Mouse (Mus musculus): ENCODE measurements around the gene Gpr152. TPM values are rescaled to one million over a fixed set of nuclear protein-coding genes. Genes with fewer than 3 reads are reported as not detected.

Gene Gpr152
- polyA plus RNA-seq, 1 experiment from 2014 or later, result not detected

- Histone ChIP-seq H3K4me1 (replicated peaks) (peaks cover 47% of the 10 kb centered on the region), H3K9ac (no peak overlapping the region), H3K9me3 (replicated peaks) (no peaks in the 10 kb centered on the region), H3K27ac (replicated peaks) (no peak overlapping the region), H3K4me2 (no peak overlapping the region), H3K36me3 (replicated peaks) (no peaks in the 10 kb centered on the region), H3K27me3 (peaks cover 18% of the 10 kb centered on the region), H3K4me3 (replicated peaks) (no peak overlapping the region)
- 56% methylated on average over 11 of the region's 11 CpGs for WGBS (ENCODE audit: insufficient replicate concordance)
- no peak for ATAC-seq (ENCODE audit: insufficient read depth)
Measured at GRCm38 (mm10) chr19:4172925-4173324, 33.3 kb downstream of the Gpr152 start.

- Histone ChIP-seq H3K36me3 (replicated peaks) (no peaks in the 10 kb centered on the region), H3K4me2 (peak within 1 kb of the TSS; percentile 27; the same call in 1 of the 2 replicates), H3K27me3 (peaks cover 18% of the 10 kb centered on the region), H3K9me3 (replicated peaks) (no peaks in the 10 kb centered on the region), H3K4me1 (replicated peaks) (peaks cover 30% of the 10 kb centered on the region), H3K9ac (no peak within 1 kb of the TSS), H3K4me3 (replicated peaks) (no peak within 1 kb of the TSS), H3K27ac (replicated peaks) (no peak within 1 kb of the TSS)
- 19% methylated on average over 11 of the region's 11 CpGs for WGBS (ENCODE audit: insufficient replicate concordance)
- ATAC-seq (ENCODE audit: insufficient read depth), result no peak
Measured at GRCm38 (mm10) chr19:4175368-4175947, 35.9 kb downstream of the Gpr152 start, which contains the start of gene Carns1. Carns1 (minus strand) TSS chr19:4175479.

- H3K4me2 ChIP-seq, result no peak overlapping the region
- H3K27me3 ChIP-seq, result peaks cover 8% of the 10 kb centered on the region
- no peak overlapping the region for H3K9ac ChIP-seq
- no peak overlapping the region for H3K27ac ChIP-seq (replicated peaks)
- H3K4me3 ChIP-seq (replicated peaks), result no peak overlapping the region
- no peaks in the 10 kb centered on the region for H3K9me3 ChIP-seq (replicated peaks)
- H3K36me3 ChIP-seq (replicated peaks), result no peaks in the 10 kb centered on the region
- H3K4me1 ChIP-seq (replicated peaks), result peaks cover 34% of the 10 kb centered on the region
- WGBS (ENCODE audit: insufficient replicate concordance), result 62% methylated on average over 7 of the region's 7 CpGs
- no peak for ATAC-seq (ENCODE audit: insufficient read depth)
Measured at GRCm38 (mm10) chr19:4180411-4180810, 40.8 kb downstream of the Gpr152 start.

GRCm38 (mm10) chr19:4181892-4182291, 42.3 kb downstream of the Gpr152 start:
- Histone ChIP-seq H3K9ac (no peak overlapping the region), H3K4me3 (replicated peaks) (no peak overlapping the region), H3K9me3 (replicated peaks) (no peaks in the 10 kb centered on the region), H3K36me3 (replicated peaks) (no peaks in the 10 kb centered on the region), H3K27me3 (no peaks in the 10 kb centered on the region; the same call in 1 of the 2 replicates), H3K4me2 (no peak overlapping the region), H3K27ac (replicated peaks) (no peak overlapping the region), H3K4me1 (replicated peaks) (peaks cover 34% of the 10 kb centered on the region)
- 40% methylated on average over 3 of the region's 3 CpGs for WGBS (ENCODE audit: insufficient replicate concordance)
- no peak for ATAC-seq (ENCODE audit: insufficient read depth)

- Histone ChIP-seq H3K4me1 (replicated peaks) (peaks cover 38% of the 10 kb centered on the region), H3K4me3 (replicated peaks) (no peak overlapping the region), H3K4me2 (no peak overlapping the region), H3K27me3 (no peaks in the 10 kb centered on the region; the same call in 1 of the 2 replicates), H3K36me3 (replicated peaks) (no peaks in the 10 kb centered on the region), H3K9me3 (replicated peaks) (no peaks in the 10 kb centered on the region), H3K27ac (replicated peaks) (no peak overlapping the region), H3K9ac (no peak overlapping the region)
- ATAC-seq (ENCODE audit: insufficient read depth), result no peak
- WGBS (ENCODE audit: insufficient replicate concordance), result 62% methylated on average over 2 of the region's 2 CpGs
Measured at GRCm38 (mm10) chr19:4183689-4184088, 44.1 kb downstream of the Gpr152 start.

GRCm38 (mm10) chr19:4184976-4185975, 45.7 kb downstream of the Gpr152 start:
- Histone ChIP-seq H3K4me1 (replicated peaks) (peaks cover 37% of the 10 kb centered on the region), H3K36me3 (replicated peaks) (no peaks in the 10 kb centered on the region), H3K27ac (replicated peaks) (peak overlapping the region; percentile 42; the same call in 1 of the 2 replicates), H3K9me3 (replicated peaks) (no peaks in the 10 kb centered on the region), H3K27me3 (no peaks in the 10 kb centered on the region; the same call in 1 of the 2 replicates), H3K9ac (no peak overlapping the region), H3K4me2 (peak overlapping the region; percentile 19; the same call in 1 of the 2 replicates), H3K4me3 (replicated peaks) (no peak overlapping the region)
- peak; percentile 55; the same call in 1 of the 2 replicates for ATAC-seq (ENCODE audit: insufficient read depth)
- WGBS (ENCODE audit: insufficient replicate concordance), result 24% methylated on average over 15 of the region's 15 CpGs

GRCm38 (mm10) chr19:4187303-4187702, 47.7 kb downstream of the Gpr152 start:
- ATAC-seq (ENCODE audit: insufficient read depth), result no peak
- Histone ChIP-seq H3K27ac (replicated peaks) (no peak overlapping the region), H3K27me3 (no peaks in the 10 kb centered on the region), H3K9me3 (replicated peaks) (no peaks in the 10 kb centered on the region), H3K36me3 (replicated peaks) (no peaks in the 10 kb centered on the region), H3K9ac (no peak overlapping the region), H3K4me1 (replicated peaks) (peaks cover 45% of the 10 kb centered on the region), H3K4me2 (no peak overlapping the region), H3K4me3 (replicated peaks) (no peak overlapping the region)
- 64% methylated on average over 3 of the region's 3 CpGs for WGBS (ENCODE audit: insufficient replicate concordance)

- Histone ChIP-seq H3K4me3 (replicated peaks) (no peak overlapping the region), H3K4me2 (no peak overlapping the region), H3K27ac (replicated peaks) (no peak overlapping the region), H3K27me3 (no peaks in the 10 kb centered on the region), H3K9ac (no peak overlapping the region), H3K4me1 (replicated peaks) (peaks cover 53% of the 10 kb centered on the region), H3K9me3 (replicated peaks) (no peaks in the 10 kb centered on the region), H3K36me3 (replicated peaks) (peaks cover 13% of the 10 kb centered on the region)
- ATAC-seq (ENCODE audit: insufficient read depth), result no peak
- 70% methylated on average over 12 of the region's 12 CpGs for WGBS (ENCODE audit: insufficient replicate concordance)
Measured at GRCm38 (mm10) chr19:4189051-4189620, 49.5 kb downstream of the Gpr152 start.

- Histone ChIP-seq H3K9me3 (replicated peaks) (no peaks in the 10 kb centered on the region), H3K4me3 (replicated peaks) (peak within 1 kb of the TSS; percentile 86), H3K9ac (peak within 1 kb of the TSS; percentile 92), H3K4me2 (peak within 1 kb of the TSS; percentile 88), H3K27ac (replicated peaks) (peak within 1 kb of the TSS; percentile 87), H3K36me3 (replicated peaks) (peaks cover 30% of the 10 kb centered on the region), H3K27me3 (no peaks in the 10 kb centered on the region), H3K4me1 (replicated peaks) (peaks cover 56% of the 10 kb centered on the region)
- 18% methylated on average over 4 of the region's 4 CpGs for WGBS (ENCODE audit: insufficient replicate concordance)
- ATAC-seq (ENCODE audit: insufficient read depth), result no peak
Measured at GRCm38 (mm10) chr19:4190831-4191334, 51.3 kb downstream of the Gpr152 start, which contains the start of gene Tbc1d10c. Tbc1d10c (minus strand) TSS chr19:4191284.

GRCm38 (mm10) chr19:4191528-4192250, 52.1 kb downstream of the Gpr152 start, which contains the start of gene Ppp1ca:
Ppp1ca (plus strand) TSS chr19:4192065.
- WGBS (ENCODE audit: insufficient replicate concordance), result 2% methylated on average over 42 of the region's 47 CpGs
- no peaks in the 10 kb centered on the region for H3K9me3 ChIP-seq (replicated peaks)
- H3K4me1 ChIP-seq (replicated peaks), result peaks cover 61% of the 10 kb centered on the region
- peak within 1 kb of the TSS; percentile 86 for H3K4me3 ChIP-seq (replicated peaks)
- ATAC-seq (ENCODE audit: insufficient read depth), result peak; percentile 93
- H3K9ac ChIP-seq, result peak within 1 kb of the TSS; percentile 92
- H3K36me3 ChIP-seq (replicated peaks), result peaks cover 38% of the 10 kb centered on the region
- H3K27me3 ChIP-seq, result no peaks in the 10 kb centered on the region
- H3K27ac ChIP-seq (replicated peaks), result peak within 1 kb of the TSS; percentile 87
- H3K4me2 ChIP-seq, result peak within 1 kb of the TSS; percentile 88

All from liver, embryonic 15.5 days (tissue).